Mouse (Mus musculus) neutrophil, adult 83 days (primary cell): ENCODE data around the gene Lce1d. TPM values are rescaled to one million over a fixed set of nuclear protein-coding genes. Genes with fewer than 3 reads are reported as not detected.

ENCODE experiments used
- total RNA-seq, 2 experiments: library from RNA; stranded (reverse); gene quantifications; one replicate each; pipeline ENCODE4 v1.2.4; 2023

The Lce1d gene
- not detected for total RNA-seq

DNA sequence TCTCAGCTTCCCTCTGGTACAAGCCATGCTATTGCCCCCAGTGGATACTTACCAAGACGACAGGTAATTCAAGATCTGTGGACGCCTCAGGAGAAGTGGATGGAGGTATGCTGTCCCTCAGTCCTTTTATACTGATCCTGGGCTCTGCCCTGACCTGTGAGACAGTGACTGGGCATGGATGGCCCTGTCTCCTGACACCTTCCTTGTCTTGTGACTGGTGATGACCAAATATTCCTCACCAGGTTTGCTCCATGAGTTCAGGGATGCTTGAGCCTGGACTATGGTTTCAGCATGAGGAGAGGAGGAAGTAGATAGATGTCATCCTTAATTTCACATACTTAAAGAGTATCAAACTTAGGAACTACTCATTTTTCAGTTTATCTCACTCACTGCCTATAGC is at the start of gene Lce1d:
TSS of gene Lce1d (minus strand) at position 101 of the 400 bp plus-strand sequence.

GRCm38 (mm10) chr3:92720250-92720649 is 33.2 kb upstream of the Lce1d start, which contains the start of gene Lce1f:
TSS of gene Lce1f (minus strand) at chr3:92720350.

DNA sequence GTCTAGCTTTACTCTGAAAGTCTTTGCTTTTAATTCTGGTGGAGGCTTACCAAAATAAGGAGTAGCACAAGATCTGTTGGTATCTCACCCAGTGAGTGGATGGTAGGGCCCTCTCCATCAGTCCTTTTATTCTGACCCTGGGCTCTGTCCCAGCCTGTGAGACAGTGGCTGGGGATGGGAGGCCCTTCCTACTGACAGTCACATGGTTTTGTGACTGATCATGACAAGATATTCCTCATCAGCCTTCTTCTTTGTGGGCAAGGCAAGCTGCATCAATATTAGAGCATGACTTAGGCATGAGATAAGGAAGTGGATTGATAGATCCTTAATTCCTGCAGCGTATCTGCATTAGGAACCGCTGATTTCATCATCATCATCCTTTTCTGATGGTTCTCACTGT is 22.0 kb upstream of the Lce1d start, which contains the start of gene Lce1e:
TSS of gene Lce1e (minus strand) at position 101 of the 400 bp plus-strand sequence.

DNA sequence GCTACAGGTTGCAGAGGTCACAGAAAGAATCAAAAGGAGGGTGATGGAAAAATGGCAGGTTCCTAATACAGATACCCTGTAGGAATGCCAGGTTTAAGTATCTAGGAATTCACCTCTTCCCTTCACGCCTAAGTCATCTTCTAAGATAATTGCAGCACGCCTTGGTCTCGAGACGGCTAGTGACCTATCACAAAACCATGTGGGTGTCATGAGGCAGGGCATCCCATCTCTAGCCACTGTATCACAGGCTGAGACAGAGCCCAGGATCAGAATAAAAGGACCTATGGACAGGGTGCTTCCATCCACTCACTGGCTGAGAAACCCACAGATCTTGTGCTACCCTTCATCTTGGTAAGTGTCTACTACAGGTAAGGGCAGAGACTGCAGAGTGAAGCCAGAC is 8.1 kb downstream of the Lce1d start, which contains the start of gene Lce1c:
TSS of gene Lce1c (plus strand) at position 301 of the 400 bp plus-strand sequence.

GRCm38 (mm10) chr3:92670215-92670614 is 16.8 kb downstream of the Lce1d start, which contains the start of gene Lce1a2:
TSS of gene Lce1a2 (minus strand) at chr3:92670315.

DNA sequence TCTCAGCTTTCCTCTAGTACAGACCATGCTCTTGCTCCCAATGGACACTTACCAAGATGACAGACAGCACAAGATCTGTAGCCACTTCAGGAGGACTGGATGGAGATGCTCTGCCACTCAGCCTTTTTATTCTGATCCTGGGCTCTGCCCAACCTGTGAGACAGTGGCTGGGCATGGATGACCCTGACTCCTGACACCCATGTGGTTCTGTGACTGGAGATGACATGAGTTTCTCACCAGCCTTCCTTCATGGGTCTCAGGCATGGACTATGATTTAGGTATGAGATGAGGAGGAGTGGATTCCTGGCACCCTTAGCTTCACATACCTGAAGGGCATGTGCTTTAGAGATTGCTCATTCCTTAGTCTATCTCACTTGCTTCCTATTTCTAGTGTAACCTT is 30.2 kb downstream of the Lce1d start, which contains the start of gene Lce1b:
TSS of gene Lce1b (minus strand) at position 101 of the 400 bp plus-strand sequence.

DNA sequence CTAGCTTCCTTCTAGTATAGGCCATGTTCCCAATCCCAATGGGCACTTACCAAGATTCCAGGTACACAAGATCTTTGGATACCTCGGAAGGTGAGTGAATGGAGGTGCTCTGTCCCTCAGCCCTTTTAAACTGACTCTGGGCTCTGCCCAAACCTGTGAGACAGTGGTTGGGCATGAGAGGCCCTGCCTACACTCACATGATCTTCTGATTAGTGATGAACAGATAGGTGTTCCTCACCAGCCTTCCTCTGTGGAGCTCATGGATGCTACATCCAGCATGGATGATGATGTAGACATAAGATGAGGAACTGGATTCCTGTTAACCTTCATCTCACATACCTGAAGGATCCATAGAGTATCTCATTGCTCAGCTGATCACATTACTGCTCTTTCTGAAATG is 38.8 kb downstream of the Lce1d start, which contains the start of gene Lce1a1:
TSS of gene Lce1a1 (minus strand) at position 101 of the 400 bp plus-strand sequence.

Other genes starting within 250 kb of the Lce1d start
- gene Sprr1b, start 248.4 kb downstream of the Lce1d start, total RNA-seq, result not detected
- not detected for gene Sprr3, start 228.5 kb downstream of the Lce1d start, total RNA-seq
- not detected for gene Sprr1a, start 201.3 kb downstream of the Lce1d start, total RNA-seq
- not detected for gene Sprr4, start 186.7 kb downstream of the Lce1d start, total RNA-seq
- gene 2310046K23Rik, start 152.7 kb downstream of the Lce1d start, total RNA-seq, result not detected
- not detected for gene Ivl, start 113.5 kb downstream of the Lce1d start, total RNA-seq
- gene Smcp, start 98.2 kb downstream of the Lce1d start, total RNA-seq, result not detected
- gene 2210017I01Rik, start 79.7 kb downstream of the Lce1d start, total RNA-seq, result not detected
- gene Lce6a, start 65.5 kb downstream of the Lce1d start, total RNA-seq, result not detected
- gene Lce1a1, start 38.9 kb downstream of the Lce1d start, total RNA-seq, result not detected
- not detected for gene Lce1b, start 30.3 kb downstream of the Lce1d start, total RNA-seq
- not detected for gene Lce1a2, start 16.9 kb downstream of the Lce1d start, total RNA-seq
- gene Lce1c, start 8.0 kb downstream of the Lce1d start, total RNA-seq, result not detected
- gene Lce1e, start 21.9 kb upstream of the Lce1d start, total RNA-seq, result not detected
- not detected for gene Lce1f, start 33.1 kb upstream of the Lce1d start, total RNA-seq
- not detected for gene Gm38119, start 51.9 kb upstream of the Lce1d start, total RNA-seq
- not detected for gene Lce1g, start 65.1 kb upstream of the Lce1d start, total RNA-seq
- gene Lce1h, start 77.9 kb upstream of the Lce1d start, total RNA-seq, result not detected
- gene Lce1i, start 91.7 kb upstream of the Lce1d start, total RNA-seq, result not detected
- gene Lce1j, start 103.3 kb upstream of the Lce1d start, total RNA-seq, result not detected
- not detected for gene Lce1k, start 120.7 kb upstream of the Lce1d start, total RNA-seq
- not detected for gene Kprp, start 140.0 kb upstream of the Lce1d start, total RNA-seq
- not detected for gene Lce1l, start 164.1 kb upstream of the Lce1d start, total RNA-seq
- gene 2310050C09Rik, start 183.0 kb upstream of the Lce1d start, total RNA-seq, result not detected
- gene Lce3a, start 239.0 kb upstream of the Lce1d start, total RNA-seq, result not detected
- not detected for gene Lce3b, start 245.8 kb upstream of the Lce1d start, total RNA-seq